ENCODE assay signal across 10 mouse cellular contexts in genomic region chrX:73573942-73574604, GRCm38 (mm10).
DNase-seq lines count a peak whose midpoint lies in the region; ATAC-seq and TF ChIP-seq lines count a peak whose summit lies in the region.
"Had no signal": no experiment of that assay in that cellular context is flagged by ENCODE, and none has a peak within 500 bp of the region (broad histone marks: within the 10 kb centered on the region; RNA-seq: fewer than 3 reads in every experiment).

No protein-coding gene starts in this region.

- no peaks in the 10 kb centered on the region for H3K36me3 ChIP-seq in forebrain, embryonic 14.5 days (ENCODE audit: control insufficient read depth, insufficient read depth, low read length)
- no peaks in the 10 kb centered on the region for H3K36me3 ChIP-seq in forebrain, embryonic 13.5 days (ENCODE audit: poor library complexity, severe bottlenecking)
- no peaks in the 10 kb centered on the region for H3K36me3 ChIP-seq in lung, embryonic 14.5 days (ENCODE audit: insufficient read depth)
- H3K36me3 ChIP-seq: G1E had no signal

- no peak overlapping the region for H3K27ac ChIP-seq in forebrain, embryonic 14.5 days (ENCODE audit: low read depth, low read length)
- H3K27ac ChIP-seq in forebrain, embryonic 13.5 days = no peak overlapping the region
- H3K27ac ChIP-seq in lung, embryonic 14.5 days (ENCODE audit: low read depth) = no peak overlapping the region

- no peak overlapping the region for H3K4me2 ChIP-seq in forebrain, embryonic 14.5 days (ENCODE audit: low read length)
- no peak overlapping the region for H3K4me2 ChIP-seq in forebrain, embryonic 13.5 days
- no peak overlapping the region for H3K4me2 ChIP-seq in lung, embryonic 14.5 days

- H3K4me1 ChIP-seq in forebrain, embryonic 14.5 days (ENCODE audit: control insufficient read depth, insufficient read depth, low read length) = no peaks in the 10 kb centered on the region
- no peaks in the 10 kb centered on the region for H3K4me1 ChIP-seq in forebrain, embryonic 13.5 days
- H3K4me1 ChIP-seq in lung, embryonic 14.5 days (ENCODE audit: insufficient read depth) = no peaks in the 10 kb centered on the region

- WGBS in forebrain, embryonic 14.5 days = 95% methylated on average over 5 of the region's 5 CpGs
- 95% methylated on average over 5 of the region's 5 CpGs for WGBS in forebrain, embryonic 13.5 days
- WGBS in lung, embryonic 14.5 days = 90% methylated on average over 5 of the region's 5 CpGs

- peak; percentile 1 for DNase-seq in forebrain, embryonic 14.5 days (ENCODE audit: low spot score)
- DNase-seq in right cerebral cortex, postnatal 14 days = peak; percentile 11
- DNase-seq in right cerebral cortex, postnatal 4 days = no peak
- DNase-seq in lung, embryonic 14.5 days = peak; percentile 13
- DNase-seq in thymus, postnatal 4 days = peak; percentile 68
- DNase-seq in frontal cortex, postnatal 14 days (ENCODE audit: low spot score in 2 of 2) = no peak
- no peak for DNase-seq in left cerebral cortex, adult 11 months (ENCODE audit: low spot score)

- no peak for ATAC-seq in forebrain, embryonic 14.5 days
- ATAC-seq in forebrain, embryonic 13.5 days = no peak
- no peak for ATAC-seq in lung, embryonic 14.5 days (ENCODE audit: insufficient read depth)
- ATAC-seq: forebrain, embryonic 16.5 days had no signal

- no peaks in the 10 kb centered on the region for H3K27me3 ChIP-seq in forebrain, embryonic 14.5 days (replicated peaks; ENCODE audit: control insufficient read depth, insufficient read depth, low read length)
- H3K27me3 ChIP-seq in forebrain, embryonic 13.5 days = no peaks in the 10 kb centered on the region
- no peaks in the 10 kb centered on the region for H3K27me3 ChIP-seq in lung, embryonic 14.5 days (ENCODE audit: insufficient read depth, low read length)

- no peaks in the 10 kb centered on the region for H3K9me3 ChIP-seq in forebrain, embryonic 14.5 days (replicated peaks; ENCODE audit: control insufficient read depth, low read length)
- no peaks in the 10 kb centered on the region for H3K9me3 ChIP-seq in forebrain, embryonic 13.5 days (replicated peaks)
- no peaks in the 10 kb centered on the region for H3K9me3 ChIP-seq in lung, embryonic 14.5 days (ENCODE audit: low read depth, low read length)
- H3K9me3 ChIP-seq: G1E had no signal

- peak; percentile 47 for TF ChIP-seq CTCF in lung, embryonic 14.5 days (IDR thresholded peaks at IDR 0.05; ENCODE audit: low read depth)

- H3K9ac ChIP-seq in forebrain, embryonic 14.5 days (ENCODE audit: low read length) = no peak overlapping the region
- H3K9ac ChIP-seq in forebrain, embryonic 13.5 days = no peak overlapping the region
- H3K9ac ChIP-seq in lung, embryonic 14.5 days = no peak overlapping the region

- no peak overlapping the region for H3K4me3 ChIP-seq in forebrain, embryonic 14.5 days (ENCODE audit: low read depth, low read length)
- no peak overlapping the region for H3K4me3 ChIP-seq in forebrain, embryonic 13.5 days
- H3K4me3 ChIP-seq in lung, embryonic 14.5 days (ENCODE audit: low read depth, low read length) = no peak overlapping the region

Comparison
In these comparisons a context has a peak if more than half of its experiments do, and no peak if none do; other contexts are left out.
1. DNase-seq: peak in forebrain, embryonic 14.5 days (single experiment), right cerebral cortex, postnatal 14 days (single experiment), lung, embryonic 14.5 days (single experiment) and thymus, postnatal 4 days (single experiment); none in right cerebral cortex, postnatal 4 days (single experiment), frontal cortex, postnatal 14 days (0 of 2) and left cerebral cortex, adult 11 months (single experiment).